Mouse (Mus musculus): ENCODE results near the gene Zbtb41. TPM values are rescaled to one million over a fixed set of nuclear protein-coding genes. Genes with fewer than 3 reads are reported as not detected.
"Not testable (repeated sequence)": the region's sequence is repeated elsewhere in the genome, so short reads cannot be mapped to it uniquely, and the experiment has no call there.

Gene Zbtb41
- polyA plus RNA-seq, 1 experiment from 2014 or later = 3.0 TPM

DNA sequence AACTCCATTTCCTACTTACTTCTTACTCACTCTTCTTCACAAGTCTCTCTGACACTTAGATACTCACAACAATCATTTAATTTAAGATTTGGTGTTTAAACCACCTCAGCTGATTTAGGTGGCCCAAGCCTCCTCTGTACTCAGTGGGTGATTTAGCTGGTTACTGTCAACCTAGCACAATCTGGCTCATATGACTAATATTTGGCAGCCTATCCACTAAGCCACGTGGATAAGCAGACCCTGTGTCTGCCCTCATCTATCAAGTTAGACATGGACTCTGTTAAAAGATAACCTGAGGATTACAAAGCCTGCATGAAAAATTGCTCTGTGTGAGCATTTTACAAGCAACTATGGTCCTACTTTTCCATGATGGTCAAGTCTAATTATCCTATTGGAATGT lies 25.5 kb upstream of the Zbtb41 start:
- Histone ChIP-seq H3K9me3 (ENCODE audit: low read length) (no peaks in the 10 kb centered on the region), H3K4me3 (ENCODE audit: low read depth, low read length) (no peak overlapping the region), H3K36me3 (ENCODE audit: insufficient read depth, low read length) (no peaks in the 10 kb centered on the region), H3K27me3 (replicated peaks; ENCODE audit: insufficient read depth, low read length) (no peaks in the 10 kb centered on the region), H3K27ac (ENCODE audit: low read length) (no peak overlapping the region), H3K4me1 (ENCODE audit: insufficient read depth, low read depth, low read length) (no peaks in the 10 kb centered on the region), H3K4me2 (replicated peaks; ENCODE audit: low read depth, low read length) (no peak overlapping the region), H3K9ac (replicated peaks; ENCODE audit: low read depth) (no peak overlapping the region)
- TF ChIP-seq CTCF (IDR thresholded peaks at IDR 0.05) (no peak), EP300 (IDR thresholded peaks at IDR 0.05) (no peak)
- DNase-seq (ENCODE audit: low spot score) = no peak
- no peak for ATAC-seq
- WGBS = 8% methylated on average over 1 of the region's 1 CpGs

- DNase-seq (ENCODE audit: low spot score) (no peak), ATAC-seq (no peak)
- no peak overlapping the region for H3K9ac ChIP-seq (replicated peaks; ENCODE audit: low read depth)
- no peak overlapping the region for H3K4me3 ChIP-seq (ENCODE audit: low read depth, low read length)
- no peak for TF ChIP-seq EP300 (IDR thresholded peaks at IDR 0.05)
- 0 out of 2 replicates have a peak, but pooled peaks have one; percentile 6 for TF ChIP-seq CTCF (IDR thresholded peaks at IDR 0.05)
- H3K9me3 ChIP-seq (ENCODE audit: low read length) = no peaks in the 10 kb centered on the region
- no peaks in the 10 kb centered on the region for H3K27me3 ChIP-seq (replicated peaks; ENCODE audit: insufficient read depth, low read length)
- H3K36me3 ChIP-seq (ENCODE audit: insufficient read depth, low read length) = no peaks in the 10 kb centered on the region
- H3K4me2 ChIP-seq (replicated peaks; ENCODE audit: low read depth, low read length) = no peak overlapping the region
- no peak overlapping the region for H3K27ac ChIP-seq (ENCODE audit: low read length)
- no peaks in the 10 kb centered on the region for H3K4me1 ChIP-seq (ENCODE audit: insufficient read depth, low read depth, low read length)
Observed at GRCm38 (mm10) chr1:139405766-139406165, 16.3 kb upstream of the Zbtb41 start.

GRCm38 (mm10) chr1:139407701-139408100 lies 14.4 kb upstream of the Zbtb41 start:
- H3K4me1 ChIP-seq (ENCODE audit: insufficient read depth, low read depth, low read length) = no peaks in the 10 kb centered on the region
- no peaks in the 10 kb centered on the region for H3K27me3 ChIP-seq (replicated peaks; ENCODE audit: insufficient read depth, low read length)
- no peak overlapping the region for H3K9ac ChIP-seq (replicated peaks; ENCODE audit: low read depth)
- no peak overlapping the region for H3K27ac ChIP-seq (ENCODE audit: low read length)
- no peak overlapping the region for H3K4me2 ChIP-seq (replicated peaks; ENCODE audit: low read depth, low read length)
- ATAC-seq (no peak), DNase-seq (ENCODE audit: low spot score) (peak; percentile 7)
- H3K36me3 ChIP-seq (ENCODE audit: insufficient read depth, low read length) = no peaks in the 10 kb centered on the region
- TF ChIP-seq EP300 (IDR thresholded peaks at IDR 0.05) = no peak
- TF ChIP-seq CTCF (IDR thresholded peaks at IDR 0.05) = peak; percentile 27
- H3K9me3 ChIP-seq (ENCODE audit: low read length) = no peaks in the 10 kb centered on the region
- no peak overlapping the region for H3K4me3 ChIP-seq (ENCODE audit: low read depth, low read length)
- WGBS = 56% methylated on average over 5 of the region's 5 CpGs

DNA sequence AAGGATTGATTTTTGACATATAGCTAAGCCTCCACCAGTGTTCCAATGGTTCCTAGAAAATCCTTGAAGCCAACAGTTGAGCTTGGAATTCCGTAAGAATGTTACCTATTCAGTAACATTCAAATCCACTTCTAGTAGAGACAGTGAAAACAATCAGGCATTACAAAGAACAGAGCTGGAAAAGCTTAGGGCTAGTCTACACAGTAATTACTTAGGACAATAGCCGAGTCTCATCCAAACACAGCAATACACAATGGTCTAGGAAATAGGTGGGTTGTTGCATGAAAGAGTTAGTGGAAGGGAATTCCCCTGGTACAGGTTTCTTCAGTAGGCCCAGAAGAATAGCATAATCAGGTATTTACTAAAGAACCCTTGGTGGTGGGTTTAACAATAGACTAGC lies 9.7 kb upstream of the Zbtb41 start:
- H3K4me2 ChIP-seq (replicated peaks; ENCODE audit: low read depth, low read length); H3K27me3 ChIP-seq (replicated peaks; ENCODE audit: insufficient read depth, low read length); H3K9ac ChIP-seq (replicated peaks; ENCODE audit: low read depth); H3K4me1 ChIP-seq (ENCODE audit: insufficient read depth, low read depth, low read length); H3K36me3 ChIP-seq (ENCODE audit: insufficient read depth, low read length); ATAC-seq; H3K27ac ChIP-seq (ENCODE audit: low read length); H3K4me3 ChIP-seq (ENCODE audit: low read depth, low read length); H3K9me3 ChIP-seq (ENCODE audit: low read length); DNase-seq (ENCODE audit: low spot score): not testable (repeated sequence)
- 89% methylated on average over 2 of the region's 2 CpGs for WGBS

DNA sequence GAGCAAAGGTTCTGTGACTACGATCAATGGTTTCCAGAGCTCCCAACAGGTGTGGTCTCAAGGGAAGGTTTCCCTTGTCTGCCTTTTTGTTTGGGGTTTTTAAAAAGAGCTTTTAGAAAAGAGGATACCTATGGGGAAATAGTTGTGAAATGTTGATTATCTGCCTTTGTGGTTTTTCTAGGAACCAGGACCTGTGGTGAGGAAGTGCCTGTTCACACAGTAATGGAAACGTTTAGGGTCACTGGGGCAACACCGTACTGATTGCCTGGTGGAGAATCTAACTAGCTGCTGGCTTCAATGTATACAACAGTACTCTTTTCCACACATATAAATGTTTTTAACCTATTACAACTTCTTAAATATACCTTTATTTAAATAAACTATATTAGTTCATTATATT lies 8.6 kb upstream of the Zbtb41 start:
- TF ChIP-seq CTCF (IDR thresholded peaks at IDR 0.05) (no peak), EP300 (IDR thresholded peaks at IDR 0.05) (no peak)
- DNase-seq (ENCODE audit: low spot score) = no peak
- WGBS = 75% methylated on average over 3 of the region's 3 CpGs
- Histone ChIP-seq H3K36me3 (ENCODE audit: insufficient read depth, low read length) (no peaks in the 10 kb centered on the region), H3K9me3 (ENCODE audit: low read length) (no peaks in the 10 kb centered on the region), H3K4me3 (ENCODE audit: low read depth, low read length) (no peak overlapping the region), H3K9ac (replicated peaks; ENCODE audit: low read depth) (no peak overlapping the region), H3K4me1 (ENCODE audit: insufficient read depth, low read depth, low read length) (no peaks in the 10 kb centered on the region), H3K27ac (ENCODE audit: low read length) (no peak overlapping the region), H3K4me2 (replicated peaks; ENCODE audit: low read depth, low read length) (no peak overlapping the region), H3K27me3 (replicated peaks; ENCODE audit: insufficient read depth, low read length) (no peaks in the 10 kb centered on the region)
- no peak for ATAC-seq

- H3K36me3 ChIP-seq (ENCODE audit: insufficient read depth, low read length) = no peaks in the 10 kb centered on the region
- TF ChIP-seq CTCF (IDR thresholded peaks at IDR 0.05) = no peak
- TF ChIP-seq EP300 (IDR thresholded peaks at IDR 0.05) = no peak
- no peaks in the 10 kb centered on the region for H3K27me3 ChIP-seq (replicated peaks; ENCODE audit: insufficient read depth, low read length)
- H3K4me1 ChIP-seq (ENCODE audit: insufficient read depth, low read depth, low read length) = peaks cover 22% of the 10 kb centered on the region
- WGBS = 2% methylated on average over 8 of the region's 8 CpGs
- DNase-seq (ENCODE audit: low spot score) (no peak), ATAC-seq (no peak)
- H3K27ac ChIP-seq (ENCODE audit: low read length) = peak overlapping the region; percentile 84; the same call in 1 of the 2 replicates
- H3K4me3 ChIP-seq (ENCODE audit: low read depth, low read length) = peak overlapping the region; percentile 86
- H3K9me3 ChIP-seq (ENCODE audit: low read length) = no peaks in the 10 kb centered on the region
- peak overlapping the region; percentile 89 for H3K9ac ChIP-seq (replicated peaks; ENCODE audit: low read depth)
- peak overlapping the region; percentile 82 for H3K4me2 ChIP-seq (replicated peaks; ENCODE audit: low read depth, low read length)
Observed at GRCm38 (mm10) chr1:139421521-139421874, 590 bp upstream of the Zbtb41 start.

- Histone ChIP-seq H3K4me2 (replicated peaks; ENCODE audit: low read depth, low read length) (peak overlapping the region; percentile 82), H3K27me3 (replicated peaks; ENCODE audit: insufficient read depth, low read length) (no peaks in the 10 kb centered on the region), H3K4me3 (ENCODE audit: low read depth, low read length) (peak overlapping the region; percentile 86), H3K4me1 (ENCODE audit: insufficient read depth, low read depth, low read length) (peaks cover 22% of the 10 kb centered on the region), H3K27ac (ENCODE audit: low read length) (peak overlapping the region; percentile 84; the same call in 1 of the 2 replicates), H3K9ac (replicated peaks; ENCODE audit: low read depth) (peak overlapping the region; percentile 89), H3K9me3 (ENCODE audit: low read length) (no peaks in the 10 kb centered on the region), H3K36me3 (ENCODE audit: insufficient read depth, low read length) (no peaks in the 10 kb centered on the region)
- WGBS = 10% methylated on average over 10 of the region's 10 CpGs
- DNase-seq (ENCODE audit: low spot score) (peak; percentile 43), ATAC-seq (no peak)
- TF ChIP-seq CTCF (IDR thresholded peaks at IDR 0.05) (no peak), EP300 (IDR thresholded peaks at IDR 0.05) (no peak)
Observed at GRCm38 (mm10) chr1:139422941-139423340, 853 bp downstream of the Zbtb41 start.
